Mouse (Mus musculus): ENCODE measurements at regions not wholly inside any gene's neighbourhood (a gene's known extent, or its start where the extent isn't known, plus 50 kb on each side); places are given as distances from the start of the nearest gene placed in this dataset.
A peak's percentile ranks its signal among the peaks of the same experiment; 100 is the strongest.

- Histone ChIP-seq H3K9ac (ENCODE audit: low read length) (no peak overlapping the region), H3K9me3 (replicated peaks; ENCODE audit: control insufficient read depth, low read length) (no peaks in the 10 kb centered on the region), H3K4me2 (ENCODE audit: low read depth, low read length) (no peak overlapping the region), H3K27ac (ENCODE audit: low read length) (peak overlapping the region; percentile 34; the same call in 1 of the 2 replicates), H3K36me3 (ENCODE audit: control insufficient read depth, insufficient read depth, low read length) (no peaks in the 10 kb centered on the region), H3K4me1 (ENCODE audit: control insufficient read depth, insufficient read depth, low read length) (peaks cover 5% of the 10 kb centered on the region), H3K27me3 (ENCODE audit: control insufficient read depth, insufficient read depth, low read length) (no peaks in the 10 kb centered on the region), H3K4me3 (replicated peaks; ENCODE audit: low read length) (no peak overlapping the region)
- 60% methylated on average over 9 of the region's 9 CpGs for WGBS
- no peak for ATAC-seq (ENCODE audit: insufficient read depth, low FRiP score)
These were observed 58.6 kb upstream of the Gm10295 start for GRCm38 (mm10) chr7:71409903-71410302.

- Histone ChIP-seq H3K27me3 (ENCODE audit: control insufficient read depth, insufficient read depth, low read length) (no peaks in the 10 kb centered on the region), H3K4me2 (ENCODE audit: low read depth, low read length) (no peak overlapping the region), H3K4me3 (replicated peaks; ENCODE audit: low read length) (no peak overlapping the region), H3K9me3 (replicated peaks; ENCODE audit: control insufficient read depth, low read length) (no peaks in the 10 kb centered on the region), H3K27ac (ENCODE audit: low read length) (peak overlapping the region; percentile 59), H3K9ac (ENCODE audit: low read length) (no peak overlapping the region), H3K4me1 (ENCODE audit: control insufficient read depth, insufficient read depth, low read length) (peaks cover 5% of the 10 kb centered on the region), H3K36me3 (ENCODE audit: control insufficient read depth, insufficient read depth, low read length) (no peaks in the 10 kb centered on the region)
- 37% methylated on average over 5 of the region's 5 CpGs for WGBS
- ATAC-seq (ENCODE audit: insufficient read depth, low FRiP score) = no peak
These were observed 57.8 kb upstream of the Gm10295 start for GRCm38 (mm10) chr7:71409061-71409460.

GRCm38 (mm10) chr7:71406283-71406682 is 55.0 kb upstream of the Gm10295 start:
- Histone ChIP-seq H3K4me2 (ENCODE audit: low read depth, low read length) (no peak overlapping the region), H3K4me3 (replicated peaks; ENCODE audit: low read length) (no peak overlapping the region), H3K27ac (ENCODE audit: low read length) (no peak overlapping the region), H3K9me3 (replicated peaks; ENCODE audit: control insufficient read depth, low read length) (no peaks in the 10 kb centered on the region), H3K4me1 (ENCODE audit: control insufficient read depth, insufficient read depth, low read length) (peaks cover 3% of the 10 kb centered on the region; the same call in 1 of the 2 replicates), H3K36me3 (ENCODE audit: control insufficient read depth, insufficient read depth, low read length) (no peaks in the 10 kb centered on the region), H3K27me3 (ENCODE audit: control insufficient read depth, insufficient read depth, low read length) (no peaks in the 10 kb centered on the region), H3K9ac (ENCODE audit: low read length) (no peak overlapping the region)
- WGBS = 88% methylated on average over 8 of the region's 8 CpGs
- no peak for ATAC-seq (ENCODE audit: insufficient read depth, low FRiP score)
